Mouse (Mus musculus) forebrain, embryonic 15.5 days (tissue): ENCODE data around the gene Man2a1. TPM values are rescaled to one million over a fixed set of nuclear protein-coding genes. Genes with fewer than 3 reads are reported as not detected.

Source experiments
- ATAC-seq: fragments of 200-750 bp; cut with Nextera tagmentation; replicated peaks from 2 replicates; pipeline ENCODE4 v1.8.0; 2017; ENCODE audit warnings: mild to moderate bottlenecking, moderate TSS enrichment, moderate library complexity
- H3K27ac ChIP-seq: fragments of 300-500 bp; sonication (generic); replicated peaks from 2 replicates; pipeline ENCODE4 v1.5.1; 2015; ENCODE audit warnings: mild to moderate bottlenecking, inconsistent platforms
- H3K27me3 ChIP-seq: fragments of 300-500 bp; sonication (generic); 2 replicates; pipeline ENCODE4 v1.6.1; 2015; ENCODE audit warnings: inconsistent platforms
- H3K36me3 ChIP-seq: fragments of 300-500 bp; sonication (generic); 2 replicates; pipeline ENCODE4 v1.6.1; 2015; ENCODE audit warnings: mild to moderate bottlenecking, inconsistent platforms
- H3K4me1 ChIP-seq: fragments of 300-500 bp; sonication (generic); 2 replicates; pipeline ENCODE4 v1.6.1; 2015; ENCODE audit warnings: inconsistent platforms
- H3K4me2 ChIP-seq: fragments of 300-500 bp; sonication (generic); replicated peaks from 2 replicates; pipeline ENCODE4 v1.6.1; 2015; ENCODE audit warnings: mild to moderate bottlenecking, inconsistent platforms
- H3K4me3 ChIP-seq: fragments of 300-500 bp; sonication (generic); 2 replicates; pipeline ENCODE4 v1.5.1; 2015; ENCODE audit warnings: mild to moderate bottlenecking, inconsistent platforms
- H3K9ac ChIP-seq: fragments of 300-500 bp; sonication (generic); replicated peaks from 2 replicates; pipeline ENCODE4 v1.6.1; 2015; ENCODE audit warnings: mild to moderate bottlenecking, inconsistent platforms
- H3K9me3 ChIP-seq: fragments of 300-500 bp; sonication (generic); 2 replicates; pipeline ENCODE4 v1.6.1; 2016; ENCODE audit warnings: inconsistent platforms
- WGBS: fragments of 180-500 bp; shearing (Covaris S2); methylation state at CpG from one replicate; pipeline ENCODE4 v1.1.7; 2015; ENCODE audit warnings: mixed read lengths; 5-methylcytosine and 5-hydroxymethylcytosine counted together
- polyA plus RNA-seq: library from polyadenylated mRNA; unstranded; fragments of >200 nt; fragmentation: Nextera tagmentation; extraction: Ambion mirVana; gene quantifications from 2 replicates; pipeline ENCODE4 v1.2.1, GENCODE M21; 2015

Gene Man2a1
- polyA plus RNA-seq, 1 experiment from 2014 or later: 3.4 TPM

- peak; percentile 72; the same call in 1 of the 2 replicates for ATAC-seq
- H3K4me3 ChIP-seq: no peak overlapping the region
Observed at GRCm38 (mm10) chr17:64581133-64581532, 19.4 kb upstream of the Man2a1 start.

GRCm38 (mm10) chr17:64581962-64582361 lies 18.6 kb upstream of the Man2a1 start:
- Histone ChIP-seq H3K36me3 (no peaks in the 10 kb centered on the region), H3K27me3 (no peaks in the 10 kb centered on the region), H3K4me2 (no peak overlapping the region), H3K4me1 (peaks cover 12% of the 10 kb centered on the region; the same call in 1 of the 2 replicates), H3K4me3 (no peak overlapping the region), H3K9me3 (no peaks in the 10 kb centered on the region), H3K27ac (no peak overlapping the region), H3K9ac (no peak overlapping the region)
- WGBS: 79% methylated on average over 3 of the region's 3 CpGs
- no peak for ATAC-seq

More at GRCm38 (mm10) chr17:64581133-64581532, 19.4 kb upstream of the Man2a1 start:
- Histone ChIP-seq H3K27me3 (no peaks in the 10 kb centered on the region), H3K36me3 (no peaks in the 10 kb centered on the region), H3K27ac (no peak overlapping the region), H3K9me3 (no peaks in the 10 kb centered on the region), H3K9ac (no peak overlapping the region), H3K4me1 (peaks cover 12% of the 10 kb centered on the region; the same call in 1 of the 2 replicates), H3K4me2 (no peak overlapping the region)
- 74% methylated on average over 6 of the region's 6 CpGs for WGBS

- no peak for ATAC-seq
- no peak overlapping the region for H3K27ac ChIP-seq
- H3K9me3 ChIP-seq: no peaks in the 10 kb centered on the region
- WGBS: 59% methylated on average over 4 of the region's 4 CpGs
- no peaks in the 10 kb centered on the region for H3K36me3 ChIP-seq
- no peaks in the 10 kb centered on the region for H3K4me1 ChIP-seq
- H3K27me3 ChIP-seq: no peaks in the 10 kb centered on the region
- no peak overlapping the region for H3K4me2 ChIP-seq
- H3K9ac ChIP-seq: no peak overlapping the region
- H3K4me3 ChIP-seq: no peak overlapping the region
Observed at GRCm38 (mm10) chr17:64590483-64590882, 10.1 kb upstream of the Man2a1 start.

- no peak overlapping the region for H3K27ac ChIP-seq
- 84% methylated on average over 10 of the region's 10 CpGs for WGBS
- ATAC-seq: no peak
- no peaks in the 10 kb centered on the region for H3K9me3 ChIP-seq
- no peak overlapping the region for H3K9ac ChIP-seq
- no peak overlapping the region for H3K4me2 ChIP-seq
- no peaks in the 10 kb centered on the region for H3K36me3 ChIP-seq
- H3K4me3 ChIP-seq: no peak overlapping the region
- H3K4me1 ChIP-seq: no peaks in the 10 kb centered on the region
- H3K27me3 ChIP-seq: no peaks in the 10 kb centered on the region
Observed at GRCm38 (mm10) chr17:64591366-64591765, 9.2 kb upstream of the Man2a1 start.

- no peak for ATAC-seq
Observed at GRCm38 (mm10) chr17:64592355-64592754, 8.2 kb upstream of the Man2a1 start.

GRCm38 (mm10) chr17:64592788-64593187 lies 7.7 kb upstream of the Man2a1 start:
- no peaks in the 10 kb centered on the region for H3K9me3 ChIP-seq
- no peaks in the 10 kb centered on the region for H3K4me1 ChIP-seq
- H3K4me3 ChIP-seq: no peak overlapping the region
- H3K4me2 ChIP-seq: no peak overlapping the region
- no peak overlapping the region for H3K9ac ChIP-seq
- H3K36me3 ChIP-seq: no peaks in the 10 kb centered on the region
- 60% methylated on average over 3 of the region's 3 CpGs for WGBS
- no peaks in the 10 kb centered on the region for H3K27me3 ChIP-seq
- no peak overlapping the region for H3K27ac ChIP-seq
- no peak for ATAC-seq

More at GRCm38 (mm10) chr17:64592355-64592754, 8.2 kb upstream of the Man2a1 start:
- H3K4me1 ChIP-seq: no peaks in the 10 kb centered on the region
- no peak overlapping the region for H3K9ac ChIP-seq
- no peaks in the 10 kb centered on the region for H3K36me3 ChIP-seq
- 81% methylated on average over 2 of the region's 2 CpGs for WGBS
- no peaks in the 10 kb centered on the region for H3K27me3 ChIP-seq
- H3K9me3 ChIP-seq: no peaks in the 10 kb centered on the region
- no peak overlapping the region for H3K27ac ChIP-seq
- H3K4me2 ChIP-seq: no peak overlapping the region
- H3K4me3 ChIP-seq: no peak overlapping the region

- Histone ChIP-seq H3K4me1 (peaks cover 19% of the 10 kb centered on the region), H3K9me3 (no peaks in the 10 kb centered on the region), H3K4me3 (no peak overlapping the region), H3K9ac (no peak overlapping the region), H3K4me2 (no peak overlapping the region), H3K36me3 (no peaks in the 10 kb centered on the region), H3K27me3 (no peaks in the 10 kb centered on the region), H3K27ac (no peak overlapping the region)
- ATAC-seq: no peak
- 88% methylated on average over 9 of the region's 9 CpGs for WGBS
Observed at GRCm38 (mm10) chr17:64597770-64598169, 2.8 kb upstream of the Man2a1 start.

- Histone ChIP-seq H3K27me3 (no peaks in the 10 kb centered on the region), H3K4me3 (peak overlapping the region; percentile 85), H3K9ac (peak overlapping the region; percentile 56), H3K27ac (peak overlapping the region; percentile 88), H3K36me3 (no peaks in the 10 kb centered on the region), H3K4me2 (peak overlapping the region; percentile 94), H3K4me1 (peaks cover 27% of the 10 kb centered on the region), H3K9me3 (no peaks in the 10 kb centered on the region)
- ATAC-seq: 0 out of 2 replicates have a peak, but pooled peaks have one; percentile 11
- WGBS: 34% methylated on average over 4 of the region's 4 CpGs
Observed at GRCm38 (mm10) chr17:64599916-64600315, 620 bp upstream of the Man2a1 start.

GRCm38 (mm10) chr17:64601091-64601750 lies 685 bp downstream of the Man2a1 start:
- no peak; the same call in none of the 2 replicates for ATAC-seq

GRCm38 (mm10) chr17:64601751-64602578 lies 1.4 kb downstream of the Man2a1 start:
- no peaks in the 10 kb centered on the region for H3K27me3 ChIP-seq
- H3K4me2 ChIP-seq: peak overlapping the region; percentile 94
- peak overlapping the region; percentile 56 for H3K9ac ChIP-seq
- H3K36me3 ChIP-seq: no peaks in the 10 kb centered on the region
- H3K4me1 ChIP-seq: peaks cover 30% of the 10 kb centered on the region
- ATAC-seq: 0 out of 2 replicates have a peak, but pooled peaks have one; percentile 27
- under 1% methylated on average over 44 of the region's 44 CpGs for WGBS
- no peaks in the 10 kb centered on the region for H3K9me3 ChIP-seq
- H3K27ac ChIP-seq: peak overlapping the region; percentile 14; the same call in 1 of the 2 replicates
- peak overlapping the region; percentile 85 for H3K4me3 ChIP-seq

More at GRCm38 (mm10) chr17:64601091-64601750, 685 bp downstream of the Man2a1 start:
- H3K27me3 ChIP-seq: no peaks in the 10 kb centered on the region
- peaks cover 30% of the 10 kb centered on the region for H3K4me1 ChIP-seq
- peak overlapping the region; percentile 88 for H3K27ac ChIP-seq
- peak overlapping the region; percentile 94 for H3K4me2 ChIP-seq
- peak overlapping the region; percentile 85 for H3K4me3 ChIP-seq
- under 1% methylated on average over 67 of the region's 73 CpGs for WGBS
- no peaks in the 10 kb centered on the region for H3K9me3 ChIP-seq
- H3K36me3 ChIP-seq: no peaks in the 10 kb centered on the region
- H3K9ac ChIP-seq: peak overlapping the region; percentile 56

GRCm38 (mm10) chr17:64603134-64603533 lies 2.6 kb downstream of the Man2a1 start:
- Histone ChIP-seq H3K9ac (no peak overlapping the region), H3K9me3 (no peaks in the 10 kb centered on the region), H3K36me3 (no peaks in the 10 kb centered on the region), H3K27me3 (no peaks in the 10 kb centered on the region), H3K27ac (no peak overlapping the region), H3K4me3 (peak overlapping the region; percentile 85), H3K4me1 (peaks cover 30% of the 10 kb centered on the region), H3K4me2 (peak overlapping the region; percentile 94)
- ATAC-seq: no peak
- 74% methylated on average over 9 of the region's 9 CpGs for WGBS

- no peak overlapping the region for H3K4me3 ChIP-seq
- no peaks in the 10 kb centered on the region for H3K9me3 ChIP-seq
- 93% methylated on average over 5 of the region's 5 CpGs for WGBS
- no peak for ATAC-seq
- no peaks in the 10 kb centered on the region for H3K27me3 ChIP-seq
- no peaks in the 10 kb centered on the region for H3K36me3 ChIP-seq
- H3K4me2 ChIP-seq: peak overlapping the region; percentile 94
- peaks cover 30% of the 10 kb centered on the region for H3K4me1 ChIP-seq
- no peak overlapping the region for H3K27ac ChIP-seq
- no peak overlapping the region for H3K9ac ChIP-seq
Observed at GRCm38 (mm10) chr17:64603534-64603933, 3.0 kb downstream of the Man2a1 start.
